Mouse (Mus musculus): ENCODE results near the gene Atp8a2. TPM values are rescaled to one million over a fixed set of nuclear protein-coding genes. Genes with fewer than 3 reads are reported as not detected.

The Atp8a2 gene
- 0.01 TPM for polyA plus RNA-seq (2012; fragmentation: generic; extraction: Trizol)

DNA sequence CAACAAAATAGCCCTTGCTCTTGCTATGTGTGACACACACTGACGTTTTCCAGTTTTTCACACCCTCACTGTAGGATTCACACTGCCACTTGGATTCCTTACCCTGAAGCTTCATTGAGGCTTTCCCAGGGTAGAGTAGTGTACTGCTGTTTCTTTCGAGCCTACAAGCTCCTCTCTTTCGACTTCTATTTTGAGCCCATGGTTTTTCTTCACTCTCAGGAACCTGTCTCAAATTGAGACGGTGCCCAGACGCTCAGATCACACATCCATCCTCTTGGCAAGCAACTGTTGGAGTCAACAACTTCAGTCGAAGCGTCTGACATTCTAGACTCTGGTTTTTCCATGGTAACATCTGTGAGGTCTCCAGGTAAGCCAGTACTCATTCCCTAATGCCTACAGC lies at the start of gene Atp8a2:
Gene Atp8a2 (minus strand): TSS at position 296 of the 400 bp plus-strand sequence.
- H3K36me3 ChIP-seq (ENCODE audit: control insufficient read depth, insufficient read depth): no peaks in the 10 kb centered on the region
- TF ChIP-seq USF1 (IDR thresholded peaks at IDR 0.05; ENCODE audit: low read depth) (no peak), CEBPB (IDR thresholded peaks at IDR 0.05; ENCODE audit: insufficient read depth, poor library complexity, severe bottlenecking) (no peak), SRF (IDR thresholded peaks at IDR 0.05; ENCODE audit: control insufficient read depth, insufficient read length, low read depth) (no peak), REST (IDR thresholded peaks at IDR 0.05; ENCODE audit: insufficient read depth, insufficient read length) (no peak), POLR2AphosphoS2 (IDR thresholded peaks at IDR 0.05; ENCODE audit: insufficient read length, low read depth) (no peak), E2F4 (IDR thresholded peaks at IDR 0.05; ENCODE audit: insufficient read depth) (no peak), MYOD1 (IDR thresholded peaks at IDR 0.05; ENCODE audit: control insufficient read depth in 1 of 3, insufficient read length in 2 of 3, low read depth in 2 of 3) (no peak), MAX (IDR thresholded peaks at IDR 0.05; ENCODE audit: low read depth) (no peak), POLR2A (IDR thresholded peaks at IDR 0.05; ENCODE audit: insufficient read length, low read depth) (no peak), MYOG (IDR thresholded peaks at IDR 0.05; ENCODE audit: control insufficient read depth in 1 of 3, insufficient read depth in 1 of 3, insufficient read length in 2 of 3, low read depth in 2 of 3) (no peak), TCF12 (IDR thresholded peaks at IDR 0.05; ENCODE audit: insufficient read depth, poor library complexity, severe bottlenecking) (no peak), TCF3 (IDR thresholded peaks at IDR 0.05; ENCODE audit: insufficient read length, low read depth) (no peak)
- no peak within 1 kb of the TSS for H3ac ChIP-seq (ENCODE audit: control insufficient read depth, insufficient read length)
- H3K4me2 ChIP-seq (ENCODE audit: low read depth): no peak within 1 kb of the TSS
- peaks cover 9% of the 10 kb centered on the region for H3K27me3 ChIP-seq (ENCODE audit: control insufficient read depth, insufficient read depth, insufficient read length)
- H3K79me2 ChIP-seq (ENCODE audit: control insufficient read depth, insufficient read depth): no peaks in the 10 kb centered on the region
- no peak within 1 kb of the TSS for H3K4me3 ChIP-seq

DNA sequence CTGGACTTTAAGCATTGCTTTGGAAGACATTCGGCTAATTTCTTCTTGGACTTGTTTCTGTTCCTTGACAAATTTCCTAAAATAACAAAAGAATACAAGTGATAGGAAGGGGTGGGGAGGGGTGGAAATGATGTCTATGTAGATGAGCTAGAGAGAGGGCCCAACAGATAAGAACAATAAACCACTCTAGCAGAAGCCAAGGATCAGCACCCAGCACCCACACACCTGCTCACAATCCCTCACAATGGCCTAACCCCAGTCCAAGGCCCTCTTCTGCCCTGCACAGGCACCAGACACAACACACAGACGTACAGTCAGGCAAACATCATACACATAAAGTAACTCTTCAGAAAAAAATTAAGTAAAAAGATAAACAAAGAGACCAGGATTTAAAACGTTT lies 41.6 kb upstream of the Atp8a2 start:
- no peak for TF ChIP-seq REST (IDR thresholded peaks at IDR 0.05; ENCODE audit: insufficient read depth, insufficient read length)
- TF ChIP-seq TCF12 (IDR thresholded peaks at IDR 0.05; ENCODE audit: insufficient read depth, poor library complexity, severe bottlenecking): no peak
- TF ChIP-seq MAX (IDR thresholded peaks at IDR 0.05; ENCODE audit: low read depth): no peak
- TF ChIP-seq CEBPB (IDR thresholded peaks at IDR 0.05; ENCODE audit: insufficient read depth, poor library complexity, severe bottlenecking): no peak
- no peak for TF ChIP-seq MYOD1 (IDR thresholded peaks at IDR 0.05; ENCODE audit: control insufficient read depth in 1 of 3, insufficient read length in 2 of 3, low read depth in 2 of 3)
- TF ChIP-seq POLR2A (IDR thresholded peaks at IDR 0.05; ENCODE audit: insufficient read length, low read depth): no peak
- no peak for TF ChIP-seq TCF3 (IDR thresholded peaks at IDR 0.05; ENCODE audit: insufficient read length, low read depth)
- TF ChIP-seq SRF (IDR thresholded peaks at IDR 0.05; ENCODE audit: control insufficient read depth, insufficient read length, low read depth): no peak
- TF ChIP-seq USF1 (IDR thresholded peaks at IDR 0.05; ENCODE audit: low read depth): no peak
- no peak overlapping the region for H3K4me2 ChIP-seq (ENCODE audit: low read depth)
- no peaks in the 10 kb centered on the region for H3K79me2 ChIP-seq (ENCODE audit: control insufficient read depth, insufficient read depth)
- peaks cover 67% of the 10 kb centered on the region for H3K36me3 ChIP-seq (ENCODE audit: control insufficient read depth, insufficient read depth)
- no peak overlapping the region for H3K4me3 ChIP-seq
- H3ac ChIP-seq (ENCODE audit: control insufficient read depth, insufficient read length): no peak overlapping the region
- H3K27me3 ChIP-seq (ENCODE audit: control insufficient read depth, insufficient read depth, insufficient read length): no peaks in the 10 kb centered on the region

GRCm38 (mm10) chr14:60219886-60220285 lies 22.9 kb upstream of the Atp8a2 start:
- Histone ChIP-seq H3K36me3 (ENCODE audit: control insufficient read depth, insufficient read depth) (peaks cover 43% of the 10 kb centered on the region), H3ac (ENCODE audit: control insufficient read depth, insufficient read length) (no peak overlapping the region), H3K27me3 (ENCODE audit: control insufficient read depth, insufficient read depth, insufficient read length) (no peaks in the 10 kb centered on the region), H3K4me3 (no peak overlapping the region), H3K79me2 (ENCODE audit: control insufficient read depth, insufficient read depth) (no peaks in the 10 kb centered on the region), H3K4me2 (ENCODE audit: low read depth) (no peak overlapping the region)
- TF ChIP-seq POLR2A (IDR thresholded peaks at IDR 0.05; ENCODE audit: insufficient read length, low read depth) (no peak), TCF3 (IDR thresholded peaks at IDR 0.05; ENCODE audit: insufficient read length, low read depth) (no peak), MYOG (IDR thresholded peaks at IDR 0.05; ENCODE audit: control insufficient read depth in 1 of 3, insufficient read depth in 1 of 3, insufficient read length in 2 of 3, low read depth in 2 of 3) (no peak), CEBPB (IDR thresholded peaks at IDR 0.05; ENCODE audit: insufficient read depth, poor library complexity, severe bottlenecking) (no peak), SRF (IDR thresholded peaks at IDR 0.05; ENCODE audit: control insufficient read depth, insufficient read length, low read depth) (no peak), E2F4 (IDR thresholded peaks at IDR 0.05; ENCODE audit: insufficient read depth) (no peak), POLR2AphosphoS2 (IDR thresholded peaks at IDR 0.05; ENCODE audit: insufficient read length, low read depth) (no peak), USF1 (IDR thresholded peaks at IDR 0.05; ENCODE audit: low read depth) (no peak), TCF12 (IDR thresholded peaks at IDR 0.05; ENCODE audit: insufficient read depth, poor library complexity, severe bottlenecking) (no peak), REST (IDR thresholded peaks at IDR 0.05; ENCODE audit: insufficient read depth, insufficient read length) (no peak), MAX (IDR thresholded peaks at IDR 0.05; ENCODE audit: low read depth) (no peak), MYOD1 (IDR thresholded peaks at IDR 0.05; ENCODE audit: control insufficient read depth in 1 of 3, insufficient read length in 2 of 3, low read depth in 2 of 3) (no peak)

DNA sequence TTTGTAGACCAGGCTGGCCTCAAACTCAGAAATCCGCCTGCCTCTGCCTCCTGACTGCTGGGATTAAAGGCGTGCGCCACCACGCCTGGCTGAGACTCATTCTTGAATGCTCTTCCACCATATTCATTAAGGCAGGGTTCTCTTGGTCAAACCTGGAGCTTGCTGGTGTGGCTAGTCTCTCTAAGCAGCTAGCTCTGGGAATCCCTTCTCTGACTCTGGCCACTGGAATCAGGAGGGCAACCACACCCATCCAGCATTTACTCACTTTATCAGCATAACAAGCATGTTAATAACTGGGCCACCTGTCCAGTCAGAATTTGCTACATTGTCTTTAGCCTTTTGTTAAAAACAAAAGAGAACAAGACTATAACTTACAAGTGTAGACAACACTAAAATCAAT lies 20.6 kb upstream of the Atp8a2 start:
- Histone ChIP-seq H3K36me3 (ENCODE audit: control insufficient read depth, insufficient read depth) (peaks cover 43% of the 10 kb centered on the region), H3K4me2 (ENCODE audit: low read depth) (no peak overlapping the region), H3K27me3 (ENCODE audit: control insufficient read depth, insufficient read depth, insufficient read length) (no peaks in the 10 kb centered on the region), H3K4me3 (no peak overlapping the region), H3ac (ENCODE audit: control insufficient read depth, insufficient read length) (no peak overlapping the region), H3K79me2 (ENCODE audit: control insufficient read depth, insufficient read depth) (no peaks in the 10 kb centered on the region)
- TF ChIP-seq POLR2AphosphoS2 (IDR thresholded peaks at IDR 0.05; ENCODE audit: insufficient read length, low read depth) (no peak), MYOD1 (IDR thresholded peaks at IDR 0.05; ENCODE audit: control insufficient read depth in 1 of 3, insufficient read length in 2 of 3, low read depth in 2 of 3) (no peak)

GRCm38 (mm10) chr14:60216125-60216524 lies 19.1 kb upstream of the Atp8a2 start:
- H3K4me3 ChIP-seq: no peak overlapping the region
- H3ac ChIP-seq (ENCODE audit: control insufficient read depth, insufficient read length): no peak overlapping the region
- H3K27me3 ChIP-seq (ENCODE audit: control insufficient read depth, insufficient read depth, insufficient read length): no peaks in the 10 kb centered on the region
- TF ChIP-seq SRF (IDR thresholded peaks at IDR 0.05; ENCODE audit: control insufficient read depth, insufficient read length, low read depth) (no peak), E2F4 (IDR thresholded peaks at IDR 0.05; ENCODE audit: insufficient read depth) (no peak), MYOD1 (IDR thresholded peaks at IDR 0.05; ENCODE audit: control insufficient read depth in 1 of 3, insufficient read length in 2 of 3, low read depth in 2 of 3) (no peak), MYOG (IDR thresholded peaks at IDR 0.05; ENCODE audit: control insufficient read depth in 1 of 3, insufficient read depth in 1 of 3, insufficient read length in 2 of 3, low read depth in 2 of 3) (no peak), TCF12 (IDR thresholded peaks at IDR 0.05; ENCODE audit: insufficient read depth, poor library complexity, severe bottlenecking) (no peak), USF1 (IDR thresholded peaks at IDR 0.05; ENCODE audit: low read depth) (no peak), CEBPB (IDR thresholded peaks at IDR 0.05; ENCODE audit: insufficient read depth, poor library complexity, severe bottlenecking) (no peak), POLR2A (IDR thresholded peaks at IDR 0.05; ENCODE audit: insufficient read length, low read depth) (no peak), REST (IDR thresholded peaks at IDR 0.05; ENCODE audit: insufficient read depth, insufficient read length) (no peak), TCF3 (IDR thresholded peaks at IDR 0.05; ENCODE audit: insufficient read length, low read depth) (no peak), MAX (IDR thresholded peaks at IDR 0.05; ENCODE audit: low read depth) (no peak), POLR2AphosphoS2 (IDR thresholded peaks at IDR 0.05; ENCODE audit: insufficient read length, low read depth) (no peak)
- H3K79me2 ChIP-seq (ENCODE audit: control insufficient read depth, insufficient read depth): no peaks in the 10 kb centered on the region
- H3K4me2 ChIP-seq (ENCODE audit: low read depth): no peak overlapping the region
- peaks cover 35% of the 10 kb centered on the region for H3K36me3 ChIP-seq (ENCODE audit: control insufficient read depth, insufficient read depth)

Data from myocyte (in vitro differentiated cells).